Comparison of ENCODE assay signal across 24 mouse cellular contexts in genomic region chr9:75318196-75318595, GRCm38 (mm10). TPM values are rescaled to one million over a fixed set of nuclear protein-coding genes. Genes with fewer than 3 reads are reported as not detected.
DNase-seq lines count a peak whose midpoint lies in the region; ATAC-seq and TF ChIP-seq lines count a peak whose summit lies in the region.
"Had no signal": no experiment of that assay in that cellular context is flagged by ENCODE, and none has a peak within 500 bp of the region (broad histone marks: within the 10 kb centered on the region; RNA-seq: fewer than 3 reads in every experiment).

No protein-coding gene starts in this region.

- no peaks in the 10 kb centered on the region for H3K27me3 ChIP-seq in intestine, postnatal 0 days (replicated peaks; ENCODE audit: control insufficient read depth, insufficient read depth, low read length)
- no peaks in the 10 kb centered on the region for H3K27me3 ChIP-seq in kidney, embryonic 15.5 days
- H3K27me3 ChIP-seq: embryonic facial prominence, embryonic 12.5 days; lung, embryonic 15.5 days; midbrain, embryonic 12.5 days had no signal

- no peak overlapping the region for H3K4me3 ChIP-seq in layer of hippocampus, adult 2 months
- H3K4me3 ChIP-seq in intestine, postnatal 0 days (ENCODE audit: low read depth, low read length), result no peak overlapping the region
- H3K4me3 ChIP-seq in kidney, embryonic 15.5 days (replicated peaks), result no peak overlapping the region
- H3K4me3 ChIP-seq: embryonic facial prominence, embryonic 12.5 days; heart, embryonic 10.5 days; lung, embryonic 15.5 days; midbrain, embryonic 12.5 days had no signal

- H3K27ac ChIP-seq in layer of hippocampus, adult 2 months, result peak overlapping the region; percentile 69; the same call in 1 of the 2 replicates
- no peak overlapping the region for H3K27ac ChIP-seq in intestine, postnatal 0 days (ENCODE audit: low read depth, low read length)
- H3K27ac ChIP-seq in kidney, embryonic 15.5 days, result no peak overlapping the region
- H3K27ac ChIP-seq: embryonic facial prominence, embryonic 12.5 days; heart, embryonic 10.5 days; liver, embryonic 14.5 days; lung, embryonic 15.5 days; midbrain, embryonic 12.5 days had no signal

- H3K9ac ChIP-seq in intestine, postnatal 0 days (ENCODE audit: low read depth, low read length), result no peak overlapping the region
- H3K9ac ChIP-seq in kidney, embryonic 15.5 days, result no peak overlapping the region
- H3K9ac ChIP-seq: embryonic facial prominence, embryonic 12.5 days; liver, embryonic 14.5 days; lung, embryonic 15.5 days; midbrain, embryonic 12.5 days had no signal

- peaks cover 5% of the 10 kb centered on the region; the same call in 1 of the 2 replicates for H3K4me1 ChIP-seq in intestine, postnatal 0 days (replicated peaks; ENCODE audit: control insufficient read depth, insufficient read depth, low read length)
- peaks cover 22% of the 10 kb centered on the region for H3K4me1 ChIP-seq in kidney, embryonic 15.5 days

- peak; percentile 67 for ATAC-seq in intestine, postnatal 0 days
- ATAC-seq in kidney, embryonic 15.5 days (replicated peaks; ENCODE audit: low FRiP score), result no peak
- ATAC-seq: forebrain, embryonic 14.5 days had no signal

- no peak overlapping the region for H3K4me2 ChIP-seq in intestine, postnatal 0 days (replicated peaks; ENCODE audit: low read depth)
- no peak overlapping the region for H3K4me2 ChIP-seq in kidney, embryonic 15.5 days
- H3K4me2 ChIP-seq: embryonic facial prominence, embryonic 12.5 days; lung, embryonic 15.5 days; midbrain, embryonic 12.5 days had no signal

- H3K36me3 ChIP-seq in intestine, postnatal 0 days (ENCODE audit: control insufficient read depth, insufficient read depth), result no peaks in the 10 kb centered on the region
- H3K36me3 ChIP-seq in kidney, embryonic 15.5 days, result no peaks in the 10 kb centered on the region
- H3K36me3 ChIP-seq: embryonic facial prominence, embryonic 12.5 days; G1E; lung, embryonic 15.5 days had no signal

- no peaks in the 10 kb centered on the region for H3K9me3 ChIP-seq in intestine, postnatal 0 days (ENCODE audit: control insufficient read depth)
- no peaks in the 10 kb centered on the region for H3K9me3 ChIP-seq in kidney, embryonic 15.5 days (replicated peaks)
- H3K9me3 ChIP-seq: embryonic facial prominence, embryonic 12.5 days; G1E; heart, embryonic 10.5 days; lung, embryonic 15.5 days; midbrain, embryonic 12.5 days had no signal

- 73% methylated on average over 2 of the region's 2 CpGs for WGBS in intestine, postnatal 0 days
- 94% methylated on average over 2 of the region's 2 CpGs for WGBS in kidney, embryonic 15.5 days

- TF ChIP-seq CTCF in layer of hippocampus, adult 2 months (conservative IDR thresholded peaks at IDR 0.05), result no peak
- no peak for TF ChIP-seq CTCF in intestine, postnatal 0 days (IDR thresholded peaks at IDR 0.05; ENCODE audit: low read depth)

- no peak for DNase-seq in layer of hippocampus, adult 2 months (ENCODE audit: low spot score in 2 of 2)
- no peak for DNase-seq in layer of hippocampus, adult 18-20 months (ENCODE audit: low spot score in 2 of 2)
- peak; percentile 53 for DNase-seq in adrenal gland, postnatal 14 days
- DNase-seq in frontal cortex, postnatal 36 days (ENCODE audit: low spot score in 2 of 2), result no peak
- DNase-seq in spleen, postnatal 4 days (ENCODE audit: low spot score in 2 of 2), result no peak
- DNase-seq: cerebellum, adult 8-10 months; gastrocnemius, postnatal 36 days; layer of hippocampus, postnatal 36 days had no signal

RNA-seq across cellular contexts. Expression of gene Gnb5, which starts 12.1 kb away (rescaled TPM):
- total RNA-seq in layer of hippocampus, adult 2 months (2021), result 100 to 1,000 TPM; 125 to 127 TPM
- 100 to 1,000 TPM; 130 to 135 TPM for total RNA-seq in layer of hippocampus, adult 18-20 months (2021)
- 30.0 and 32.6 TPM in 2 replicates for total RNA-seq in adrenal gland, postnatal 14 days (2021)
- 11.2 and 11.3 TPM in 2 replicates for polyA plus RNA-seq in intestine, postnatal 0 days (2015; fragmentation: Nextera tagmentation; extraction: Ambion mirVana)
- polyA plus RNA-seq in kidney, embryonic 15.5 days (2015; fragmentation: Nextera tagmentation; extraction: Ambion mirVana), result 24.9 and 27.3 TPM in 2 replicates
- polyA plus RNA-seq: G1E had no signal

RNA-seq across cellular contexts. Expression of gene Bcl2l10, which starts 29.4 kb away (rescaled TPM):
- total RNA-seq in layer of hippocampus, adult 2 months (2021), result not detected
- total RNA-seq in layer of hippocampus, adult 18-20 months (2021), result not detected
- not detected in 2 replicates for total RNA-seq in adrenal gland, postnatal 14 days (2021)
- not detected in 2 replicates for polyA plus RNA-seq in intestine, postnatal 0 days (2015; fragmentation: Nextera tagmentation; extraction: Ambion mirVana)
- not detected in 2 replicates for polyA plus RNA-seq in kidney, embryonic 15.5 days (2015; fragmentation: Nextera tagmentation; extraction: Ambion mirVana)
- total RNA-seq: gastrocnemius, postnatal 36 days; left cerebral cortex, postnatal 25 days; monocyte, adult 5-6 weeks had no signal
- polyA plus RNA-seq: embryonic facial prominence, embryonic 12.5 days; forebrain, embryonic 14.5 days; G1E; heart, embryonic 10.5 days; heart, postnatal 0 days; hindbrain, embryonic 11.5 days; kidney, embryonic 14.5 days; limb, embryonic 14.5 days; liver, embryonic 14.5 days; lung, embryonic 15.5 days; midbrain, embryonic 12.5 days; neural tube, embryonic 11.5 days had no signal
